Mouse (Mus musculus) E14TG2a.4 (cell line): ENCODE data around the gene Pde1b.
A peak's percentile ranks its signal among the peaks of the same experiment; 100 is the strongest.

ENCODE experiments used
- H3K27me3 ChIP-seq: 2 replicates; pipeline ENCODE4 v1.6.1; 2014; ENCODE audit warnings: low read length, control low read depth; ENCODE audit not compliant: insufficient read depth
- H3K36me3 ChIP-seq: 2 replicates; pipeline ENCODE4 v1.6.1; 2014; ENCODE audit warnings: low read length, control low read depth; ENCODE audit not compliant: insufficient read depth
- H3K4me1 ChIP-seq: replicated peaks from 2 replicates; pipeline ENCODE4 v1.6.1; 2014; ENCODE audit warnings: low read depth, low read length, control low read depth
- H3K4me3 ChIP-seq: replicated peaks from 2 replicates; pipeline ENCODE4 v1.5.1; 2014; ENCODE audit warnings: mild to moderate bottlenecking, low read length
- H3K9me3 ChIP-seq: 2 replicates; pipeline ENCODE4 v1.6.1; 2014; ENCODE audit warnings: low read length, control low read depth
- CTCF ChIP-seq: conservative IDR thresholded peaks from 2 replicates; pipeline ENCODE4 v1.5.1; 2014; ENCODE audit warnings: low read length
- NANOG ChIP-seq: IDR thresholded peaks from 2 replicates; pipeline ENCODE4 v1.6.1; 2014; ENCODE audit warnings: borderline replicate concordance, low read length, mixed read lengths
- POU5F1 ChIP-seq: IDR thresholded peaks from 2 replicates; pipeline ENCODE4 v1.6.1; 2014; ENCODE audit warnings: low read length, borderline replicate concordance

Gene Pde1b

DNA sequence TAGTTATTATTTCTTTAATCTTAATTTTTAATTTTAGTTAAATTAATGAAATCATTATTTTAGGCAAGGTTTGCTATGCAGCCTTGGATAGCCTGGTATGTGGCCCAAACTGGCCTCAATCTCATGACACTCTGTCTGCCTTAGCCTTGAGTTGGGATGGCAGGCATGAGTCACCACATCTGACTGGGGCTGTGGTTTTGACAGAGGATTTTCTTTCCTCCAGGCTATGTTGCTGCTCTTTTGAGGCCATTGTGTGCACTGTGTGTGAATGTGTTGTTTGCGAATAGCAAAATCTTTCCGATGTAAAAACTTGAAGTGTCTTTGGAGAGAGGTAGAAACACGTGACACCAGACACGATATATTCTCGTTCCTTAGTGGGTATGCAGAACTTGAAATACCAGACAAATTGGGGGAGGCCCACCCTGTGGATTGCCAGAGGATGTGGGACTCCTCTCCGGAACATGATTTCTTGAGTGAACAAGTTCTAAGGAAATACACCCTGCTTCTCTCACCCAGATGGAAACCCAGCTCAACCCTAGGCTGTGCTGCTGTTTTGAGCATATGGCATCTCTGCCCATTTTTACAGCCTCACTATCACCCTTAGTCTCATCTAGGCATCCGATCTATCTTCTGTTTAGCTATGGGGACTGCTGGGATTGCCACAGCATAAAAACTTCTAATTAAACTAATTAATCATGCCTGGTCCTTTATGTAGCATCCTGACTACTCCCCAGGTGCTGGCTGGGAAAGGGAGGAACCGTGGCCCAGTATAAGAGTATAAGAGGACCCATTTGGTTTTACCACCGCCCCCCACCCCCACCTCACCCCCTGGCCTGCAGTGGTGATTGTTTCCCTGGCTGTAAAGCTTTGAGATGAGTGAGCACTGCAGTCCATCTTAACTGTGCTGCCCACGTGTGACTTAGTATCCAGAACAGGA is 6.4 kb upstream of the Pde1b start:
- Histone ChIP-seq H3K27me3 (peaks cover 30% of the 10 kb centered on the region), H3K36me3 (no peaks in the 10 kb centered on the region), H3K4me1 (peaks cover 10% of the 10 kb centered on the region), H3K4me3 (no peak overlapping the region), H3K9me3 (peaks cover 13% of the 10 kb centered on the region)
- TF ChIP-seq CTCF (no peak), NANOG (no peak), POU5F1 (no peak)

DNA sequence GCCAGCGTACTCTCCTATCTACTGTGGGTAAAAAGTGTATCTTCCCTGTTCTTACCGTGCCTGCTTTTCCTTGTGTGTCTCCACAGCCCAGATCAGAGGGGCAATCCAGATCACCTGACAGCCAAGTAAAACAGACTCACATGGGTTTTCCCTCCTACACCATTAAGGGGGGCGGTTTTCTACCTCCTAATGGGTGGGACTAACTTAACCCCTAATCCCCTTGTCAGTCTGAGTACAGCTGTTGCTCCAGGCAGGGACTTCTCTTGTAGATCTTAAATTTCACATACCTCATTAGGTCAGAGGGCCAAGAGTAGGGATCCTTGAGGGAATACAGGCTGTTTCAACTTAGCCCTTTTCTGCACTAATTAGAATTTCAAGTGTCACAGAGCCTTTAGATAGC is 4.7 kb upstream of the Pde1b start:
- Histone ChIP-seq H3K4me3 (no peak overlapping the region), H3K36me3 (no peaks in the 10 kb centered on the region), H3K4me1 (peaks cover 16% of the 10 kb centered on the region), H3K27me3 (peaks cover 45% of the 10 kb centered on the region), H3K9me3 (peaks cover 13% of the 10 kb centered on the region)
- TF ChIP-seq CTCF (no peak), NANOG (no peak), POU5F1 (no peak)

DNA sequence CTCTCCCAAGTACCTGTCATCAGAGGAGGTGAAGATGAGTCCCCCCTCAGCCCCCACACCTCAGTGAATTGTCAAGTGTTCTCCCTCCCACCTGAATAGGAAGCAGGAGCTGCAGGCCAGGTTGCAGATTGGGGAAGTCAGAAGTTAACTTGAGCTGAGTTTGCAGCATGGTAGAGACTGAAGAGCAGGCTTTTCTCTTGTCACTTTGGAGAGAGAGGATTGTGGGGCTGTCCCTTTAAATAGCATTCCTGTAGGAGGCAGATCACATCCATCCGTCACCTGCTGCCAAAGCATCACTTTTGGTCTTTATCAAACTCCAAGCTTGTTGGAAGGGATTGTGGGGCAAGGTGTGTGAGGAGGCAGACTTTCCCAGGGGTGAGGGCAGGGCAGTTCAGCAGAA is 2.1 kb upstream of the Pde1b start:
- Histone ChIP-seq H3K36me3 (no peaks in the 10 kb centered on the region), H3K27me3 (peaks cover 70% of the 10 kb centered on the region), H3K9me3 (peaks cover 13% of the 10 kb centered on the region), H3K4me3 (no peak overlapping the region), H3K4me1 (peaks cover 17% of the 10 kb centered on the region)
- TF ChIP-seq NANOG, result no peak
- TF ChIP-seq CTCF, result no peak
- TF ChIP-seq POU5F1, result no peak

DNA sequence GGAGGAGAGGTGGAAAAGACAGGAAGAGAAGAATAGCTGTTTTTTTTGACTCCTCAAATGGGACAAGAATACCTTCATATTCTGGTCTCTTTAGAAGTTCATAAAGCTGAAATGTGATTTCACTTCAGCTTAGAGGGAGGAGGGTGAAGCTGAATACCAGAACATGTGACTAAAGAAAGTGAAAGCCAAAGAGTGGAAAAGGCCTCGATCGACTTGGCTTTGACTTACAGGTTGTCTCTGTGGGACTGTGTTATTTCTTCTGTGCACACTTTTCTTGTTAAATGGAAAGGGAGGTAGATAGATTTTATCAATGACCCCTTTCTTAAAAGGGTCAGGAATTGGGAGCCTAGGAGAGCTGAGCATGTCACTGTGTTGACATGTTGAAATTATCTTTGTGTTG is 1.6 kb upstream of the Pde1b start:
- TF ChIP-seq NANOG, result no peak
- no peak for TF ChIP-seq POU5F1
- no peak for TF ChIP-seq CTCF
- Histone ChIP-seq H3K4me3 (no peak overlapping the region), H3K36me3 (no peaks in the 10 kb centered on the region), H3K4me1 (peaks cover 17% of the 10 kb centered on the region), H3K9me3 (peaks cover 13% of the 10 kb centered on the region), H3K27me3 (peaks cover 70% of the 10 kb centered on the region)

DNA sequence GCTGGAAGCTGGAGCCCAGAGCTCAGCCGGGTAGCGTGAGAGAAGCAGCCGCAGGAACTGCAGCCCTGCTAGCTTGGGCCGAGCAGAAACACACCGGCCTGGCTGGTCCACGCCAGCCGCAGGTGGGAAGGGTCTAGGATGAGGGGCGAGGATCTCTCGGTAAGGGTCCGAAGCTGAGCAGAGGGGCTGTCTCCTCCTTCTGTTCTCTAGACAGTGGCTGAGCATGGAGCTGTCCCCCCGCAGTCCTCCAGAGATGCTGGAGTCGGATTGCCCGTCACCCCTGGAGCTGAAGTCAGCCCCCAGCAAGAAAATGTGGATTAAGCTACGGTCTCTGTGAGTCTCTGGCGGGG is 392 bp downstream of the Pde1b start:
- no peaks in the 10 kb centered on the region for H3K36me3 ChIP-seq
- peak overlapping the region; percentile 80 for H3K4me3 ChIP-seq
- peaks cover 67% of the 10 kb centered on the region for H3K27me3 ChIP-seq
- H3K9me3 ChIP-seq, result no peaks in the 10 kb centered on the region
- H3K4me1 ChIP-seq, result peaks cover 17% of the 10 kb centered on the region
- TF ChIP-seq POU5F1 (no peak), NANOG (no peak), CTCF (no peak)

DNA sequence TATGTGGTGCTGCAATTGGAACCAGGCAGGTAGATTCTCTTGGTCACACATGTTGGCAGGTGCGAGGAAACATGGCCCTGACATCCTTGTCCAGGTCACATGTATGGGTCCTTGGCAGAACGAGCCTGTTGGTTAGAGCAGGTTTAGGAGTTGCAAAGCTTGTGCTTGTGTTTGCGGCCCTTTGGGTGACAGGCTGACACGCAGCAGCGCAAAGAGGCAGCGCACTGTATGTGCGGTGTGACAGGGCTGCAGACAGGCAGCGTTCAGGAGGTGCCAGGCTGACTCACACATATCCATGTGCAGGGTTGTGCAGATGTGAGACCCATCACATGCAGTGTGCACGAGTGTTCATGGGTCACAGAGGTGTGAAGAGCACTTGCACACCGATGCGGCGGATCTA is 826 bp downstream of the Pde1b start:
- peaks cover 17% of the 10 kb centered on the region for H3K4me1 ChIP-seq

DNA sequence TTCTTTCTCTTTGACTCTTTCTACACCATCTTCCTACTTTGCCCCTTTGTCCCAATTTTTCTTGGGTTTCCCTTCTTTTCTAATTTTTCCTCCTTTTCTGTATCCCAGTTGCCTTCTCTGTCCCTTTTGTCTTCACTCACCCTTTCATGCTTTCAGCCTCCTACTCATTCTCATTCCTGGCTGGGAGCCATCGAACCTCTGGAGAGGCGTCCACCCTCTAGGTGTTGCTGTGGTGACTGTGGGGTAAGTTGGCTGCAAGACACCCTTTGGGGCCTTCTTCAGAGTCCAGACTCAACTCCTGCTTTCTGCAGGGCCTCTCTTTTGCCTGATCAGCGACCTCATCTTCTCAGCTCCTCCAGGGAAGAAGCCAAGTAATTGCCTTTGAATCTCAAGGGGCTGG is 6.5 kb downstream of the Pde1b start:
- H3K9me3 ChIP-seq, result no peaks in the 10 kb centered on the region
- H3K4me3 ChIP-seq, result no peak overlapping the region
- TF ChIP-seq POU5F1, result no peak
- no peak for TF ChIP-seq CTCF
- TF ChIP-seq NANOG, result no peak
- H3K36me3 ChIP-seq, result no peaks in the 10 kb centered on the region
- H3K27me3 ChIP-seq, result peaks cover 38% of the 10 kb centered on the region
- peaks cover 12% of the 10 kb centered on the region for H3K4me1 ChIP-seq

More for the DNA sequence above, 826 bp downstream of the Pde1b start:
- Histone ChIP-seq H3K27me3 (peaks cover 66% of the 10 kb centered on the region), H3K4me3 (peak overlapping the region; percentile 80), H3K9me3 (no peaks in the 10 kb centered on the region), H3K36me3 (no peaks in the 10 kb centered on the region)
- TF ChIP-seq NANOG (no peak), CTCF (no peak), POU5F1 (no peak)

DNA sequence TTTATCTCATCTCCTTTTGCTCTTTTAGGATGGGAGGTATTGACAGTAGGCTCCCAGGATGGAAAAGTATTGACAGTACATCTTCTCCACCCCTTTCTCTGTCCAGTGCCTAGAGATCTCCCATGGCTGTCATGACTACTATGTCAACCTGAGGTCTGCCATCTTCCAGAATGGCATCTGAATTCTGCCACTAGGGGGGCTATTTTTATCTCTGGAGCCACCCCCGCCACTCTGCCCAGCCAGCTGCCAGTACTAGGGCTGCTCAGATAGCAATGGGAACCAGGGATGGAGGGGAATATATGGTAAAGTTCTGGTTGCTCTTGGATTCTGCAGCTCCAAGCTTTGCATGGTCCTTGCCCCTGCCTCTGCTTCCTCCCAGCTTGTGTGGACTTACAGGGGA is 8.8 kb downstream of the Pde1b start:
- Histone ChIP-seq H3K4me1 (peaks cover 35% of the 10 kb centered on the region), H3K36me3 (no peaks in the 10 kb centered on the region), H3K4me3 (no peak overlapping the region), H3K27me3 (peaks cover 24% of the 10 kb centered on the region), H3K9me3 (no peaks in the 10 kb centered on the region)
- no peak for TF ChIP-seq CTCF
- no peak for TF ChIP-seq NANOG
- no peak for TF ChIP-seq POU5F1
